15 mouse cellular contexts compared by ENCODE assay signal in the genomic region with DNA sequence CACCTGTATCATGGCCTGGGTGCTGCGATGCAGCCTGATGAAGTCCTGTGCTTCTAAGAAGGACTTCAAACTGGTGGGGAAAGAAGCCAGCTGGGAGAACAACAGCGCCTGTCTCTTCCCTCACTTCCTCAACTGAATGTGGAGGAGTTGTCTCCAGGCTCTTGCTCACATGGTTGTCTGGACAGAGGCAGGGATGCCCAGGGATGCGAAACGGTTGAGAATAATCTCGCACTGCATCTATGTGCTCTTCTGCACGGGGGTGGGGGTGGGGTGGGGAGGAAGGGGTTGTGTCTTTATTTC. TPM values are rescaled to one million over a fixed set of nuclear protein-coding genes. Genes with fewer than 3 reads are reported as not detected.
DNase-seq lines count a peak whose midpoint lies in the region; ATAC-seq lines count a peak whose summit lies in the region.
"Had no signal": no experiment of that assay in that cellular context is flagged by ENCODE, and none has a peak within 500 bp of the region (broad histone marks: within the 10 kb centered on the region; RNA-seq: fewer than 3 reads in every experiment).

No protein-coding gene starts in this region.

- WGBS in heart, embryonic 13.5 days, result 15% methylated on average over 6 of the region's 6 CpGs
- 19% methylated on average over 6 of the region's 6 CpGs for WGBS in intestine, embryonic 16.5 days

- peak overlapping the region; percentile 88 for H3K9ac ChIP-seq in heart, embryonic 13.5 days
- no peak overlapping the region for H3K9ac ChIP-seq in intestine, embryonic 16.5 days (ENCODE audit: low read depth, low read length)

- no peaks in the 10 kb centered on the region; the same call in 1 of the 2 replicates for H3K27me3 ChIP-seq in heart, embryonic 13.5 days (replicated peaks)
- peaks cover 36% of the 10 kb centered on the region for H3K27me3 ChIP-seq in intestine, embryonic 16.5 days (replicated peaks; ENCODE audit: control insufficient read depth, insufficient read depth, low read length)
- H3K27me3 ChIP-seq: CH12.LX had no signal

- DNase-seq in heart, postnatal 14 days, result no peak
- DNase-seq in retina, embryonic 14.5 days (ENCODE audit: low spot score), result peak; percentile 3
- no peak for DNase-seq in retina, postnatal 1 day
- no peak for DNase-seq in ovary, postnatal 36 days (ENCODE audit: low spot score)
- DNase-seq: adrenal gland, postnatal 10 days; kidney, adult 11 months; left cerebral cortex, postnatal 4 days; lung, postnatal 14 days had no signal

- intact Hi-C loops in heart, postnatal 14 days (cut with DNase I), result no loop called here

- peaks cover 85% of the 10 kb centered on the region for H3K4me1 ChIP-seq in heart, embryonic 13.5 days
- peaks cover 3% of the 10 kb centered on the region; the same call in 1 of the 2 replicates for H3K4me1 ChIP-seq in intestine, embryonic 16.5 days (ENCODE audit: control insufficient read depth, insufficient read depth, low read length)

- H3K4me3 ChIP-seq in heart, embryonic 13.5 days, result peak overlapping the region; percentile 61
- peak overlapping the region; percentile 29; the same call in 1 of the 2 replicates for H3K4me3 ChIP-seq in intestine, embryonic 16.5 days (ENCODE audit: low read length)

- H3K36me3 ChIP-seq in heart, embryonic 13.5 days, result peaks cover 16% of the 10 kb centered on the region
- H3K36me3 ChIP-seq in intestine, embryonic 16.5 days (ENCODE audit: control insufficient read depth, insufficient read depth, low read length), result no peaks in the 10 kb centered on the region

- peak overlapping the region; percentile 84 for H3K27ac ChIP-seq in heart, embryonic 13.5 days (replicated peaks)
- no peak overlapping the region for H3K27ac ChIP-seq in intestine, embryonic 16.5 days (ENCODE audit: low read length)

- H3K4me2 ChIP-seq in heart, embryonic 13.5 days, result peak overlapping the region; percentile 77
- H3K4me2 ChIP-seq in intestine, embryonic 16.5 days (ENCODE audit: low read depth, low read length), result peak overlapping the region; percentile 40

- ATAC-seq in heart, embryonic 13.5 days (ENCODE audit: extremely low read depth, insufficient number of reproducible peaks, low FRiP score, low TSS enrichment), result no peak
- ATAC-seq in intestine, embryonic 16.5 days, result no peak
- no peak for ATAC-seq in cerebellum, adult (ENCODE audit: insufficient number of reproducible peaks, low FRiP score, low TSS enrichment)

- H3K9me3 ChIP-seq in heart, embryonic 13.5 days, result no peaks in the 10 kb centered on the region
- no peaks in the 10 kb centered on the region for H3K9me3 ChIP-seq in intestine, embryonic 16.5 days (ENCODE audit: control insufficient read depth, low read length)

RNA-seq across cellular contexts. Expression of gene Hand2, which starts 20.7 kb away (rescaled TPM):
- 11.6 and 12.0 TPM in 2 replicates for polyA plus RNA-seq in heart, embryonic 13.5 days (2015; fragmentation: Nextera tagmentation; extraction: Ambion mirVana)
- total RNA-seq in heart, postnatal 14 days (2021), result 10 to 100 TPM; 74.2 to 78.6 TPM
- polyA plus RNA-seq in intestine, embryonic 16.5 days (2015; fragmentation: Nextera tagmentation; extraction: Ambion mirVana), result 4.1 and 5.1 TPM in 2 replicates
- total RNA-seq: CH12.LX; layer of hippocampus, adult 18-20 months; left cerebral cortex, postnatal 4 days had no signal
- polyA plus RNA-seq: cortical plate, adult 2 months; forebrain, embryonic 16.5 days had no signal
